Mouse (Mus musculus) midbrain, embryonic 11.5 days (tissue): ENCODE data around the gene Vipr1. TPM values are rescaled to one million over a fixed set of nuclear protein-coding genes. Genes with fewer than 3 reads are reported as not detected.

ENCODE experiments used
- ATAC-seq: fragments of 200-750 bp; cut with Nextera tagmentation; 2 replicates; pipeline ENCODE4 v1.8.0; 2017; ENCODE audit warnings: moderate TSS enrichment, moderate library complexity; ENCODE audit not compliant: low FRiP score
- DNase-seq: peaks from one replicate; pipeline ENCODE4 v3.0.0; 2015; ENCODE audit warnings: low spot score; ENCODE audit errors: missing footprints
- H3K27ac ChIP-seq: fragments of 300-500 bp; sonication (generic); 2 replicates; pipeline ENCODE4 v1.5.1; 2014; ENCODE audit warnings: low read depth, low read length
- H3K27me3 ChIP-seq: fragments of 300-500 bp; sonication (generic); 2 replicates; pipeline ENCODE4 v1.6.1; 2014; ENCODE audit warnings: mild to moderate bottlenecking, low read length, moderate library complexity, mixed read lengths; ENCODE audit not compliant: control insufficient read depth, insufficient read depth
- H3K36me3 ChIP-seq: fragments of 300-500 bp; sonication (generic); 2 replicates; pipeline ENCODE4 v1.6.1; 2014; ENCODE audit warnings: mild to moderate bottlenecking, low read length, moderate library complexity, mixed read lengths; ENCODE audit not compliant: control insufficient read depth, insufficient read depth
- H3K4me1 ChIP-seq: fragments of 300-500 bp; sonication (generic); 2 replicates; pipeline ENCODE4 v1.6.1; 2014; ENCODE audit warnings: low read length; ENCODE audit not compliant: control insufficient read depth, insufficient read depth
- H3K4me2 ChIP-seq: fragments of 300-500 bp; sonication (generic); 2 replicates; pipeline ENCODE4 v1.6.1; 2014; ENCODE audit warnings: mild to moderate bottlenecking, moderate library complexity
- H3K4me3 ChIP-seq: fragments of 300-500 bp; sonication (generic); 2 replicates; pipeline ENCODE4 v1.5.1; 2014; ENCODE audit warnings: low read depth, low read length
- H3K9ac ChIP-seq: fragments of 300-500 bp; sonication (generic); 2 replicates; pipeline ENCODE4 v1.6.1; 2014; ENCODE audit warnings: low read length
- H3K9me3 ChIP-seq: fragments of 300-500 bp; sonication (generic); 2 replicates; pipeline ENCODE4 v1.6.1; 2016; ENCODE audit warnings: low read length; ENCODE audit not compliant: control insufficient read depth
- WGBS: fragments of 180-500 bp; shearing (Covaris S2); extraction: QIAGEN DNeasy Blood & Tissue Kit; methylation state at CpG from one replicate; pipeline ENCODE4 v1.1.7; 2014; 5-methylcytosine and 5-hydroxymethylcytosine counted together
- polyA plus RNA-seq: library from polyadenylated mRNA; unstranded; fragments of >200 nt; fragmentation: Nextera tagmentation; extraction: Ambion mirVana; gene quantifications from 2 replicates; pipeline ENCODE4 v1.2.1, GENCODE M21; 2014

The Vipr1 gene
- polyA plus RNA-seq, 1 experiment from 2014 or later, result 0.41 TPM

DNA sequence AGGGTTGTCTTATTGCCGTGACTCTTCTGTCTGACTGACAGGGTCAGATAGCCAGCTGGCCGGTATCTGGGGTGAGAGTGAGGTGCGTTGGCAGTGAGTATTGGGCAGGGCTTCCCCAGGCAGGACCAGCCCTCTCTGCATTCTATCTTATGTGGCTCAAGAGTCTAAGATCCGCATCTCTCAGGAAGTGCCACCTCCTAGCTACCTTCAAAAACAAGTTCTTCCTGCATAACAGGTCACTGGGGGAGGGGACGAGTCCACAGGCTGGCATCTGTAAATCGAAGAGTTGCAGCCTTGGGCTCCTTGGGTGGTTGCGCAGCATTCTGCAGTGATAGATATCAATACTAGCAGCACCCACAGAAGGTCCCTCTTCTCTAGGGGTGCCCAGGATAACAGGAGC is 4.5 kb downstream of the Vipr1 start:
- no peak overlapping the region for H3K4me3 ChIP-seq
- peaks cover 9% of the 10 kb centered on the region for H3K4me1 ChIP-seq
- no peak overlapping the region for H3K9ac ChIP-seq
- no peak overlapping the region for H3K27ac ChIP-seq
- 76% methylated on average over 7 of the region's 7 CpGs for WGBS
- ATAC-seq (no peak), DNase-seq (peak; percentile 33)
- no peaks in the 10 kb centered on the region for H3K9me3 ChIP-seq
- H3K4me2 ChIP-seq, result no peak overlapping the region
- peaks cover 22% of the 10 kb centered on the region for H3K27me3 ChIP-seq
- H3K36me3 ChIP-seq, result no peaks in the 10 kb centered on the region

DNA sequence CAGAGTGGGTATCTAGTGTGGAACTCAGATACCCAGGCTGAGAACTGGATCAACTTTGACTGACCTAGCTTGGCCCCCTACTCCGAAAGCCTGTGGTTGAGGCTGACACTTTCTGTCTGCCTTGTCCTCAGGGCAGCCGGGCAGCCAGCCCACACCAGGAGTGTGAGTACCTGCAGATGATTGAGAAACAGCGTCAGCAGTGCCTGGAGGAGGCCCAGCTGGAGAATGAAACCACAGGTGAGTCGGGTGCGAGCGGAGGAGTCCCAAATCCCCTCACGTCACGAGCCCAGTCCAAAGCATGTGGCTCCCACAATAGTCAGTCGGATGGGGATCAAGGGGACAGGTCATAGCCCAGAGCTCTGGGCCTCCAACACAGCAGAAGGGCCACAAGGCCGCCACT is 11.2 kb downstream of the Vipr1 start:
- no peaks in the 10 kb centered on the region for H3K27me3 ChIP-seq
- DNase-seq (no peak), ATAC-seq (no peak)
- H3K4me1 ChIP-seq, result no peaks in the 10 kb centered on the region
- H3K4me3 ChIP-seq, result no peak overlapping the region
- no peaks in the 10 kb centered on the region for H3K36me3 ChIP-seq
- no peak overlapping the region for H3K9ac ChIP-seq
- whole genome bisulfite sequencing, result 87% methylated on average over 10 of the region's 10 CpGs
- no peak overlapping the region for H3K4me2 ChIP-seq
- H3K9me3 ChIP-seq, result no peaks in the 10 kb centered on the region
- no peak overlapping the region for H3K27ac ChIP-seq

DNA sequence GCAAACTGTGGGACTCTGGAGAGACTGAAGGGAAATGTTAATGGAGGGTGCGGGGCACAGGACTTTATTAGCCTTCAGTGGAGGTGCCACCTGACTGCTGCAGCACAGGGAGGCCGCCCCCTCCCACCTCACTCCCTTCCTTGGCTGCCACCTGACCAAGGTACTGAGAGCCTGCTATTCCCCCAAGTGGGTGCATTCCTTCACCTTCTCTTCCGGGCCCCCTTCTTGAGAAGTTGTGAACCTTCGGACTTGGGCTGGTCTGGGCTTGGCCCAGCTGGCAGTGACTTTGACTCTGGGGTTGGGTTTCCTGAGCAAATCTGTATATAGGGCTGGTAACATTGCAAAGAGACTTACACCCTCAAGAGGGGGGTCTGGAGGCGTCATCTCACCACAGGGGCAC is 13.8 kb downstream of the Vipr1 start:
- Histone ChIP-seq H3K27ac (no peak overlapping the region), H3K27me3 (no peaks in the 10 kb centered on the region), H3K4me2 (no peak overlapping the region), H3K4me3 (no peak overlapping the region), H3K9ac (no peak overlapping the region), H3K36me3 (no peaks in the 10 kb centered on the region), H3K9me3 (no peaks in the 10 kb centered on the region), H3K4me1 (no peaks in the 10 kb centered on the region)
- 88% methylated on average over 5 of the region's 5 CpGs for WGBS
- DNase-seq (peak; percentile 17), ATAC-seq (no peak)

DNA sequence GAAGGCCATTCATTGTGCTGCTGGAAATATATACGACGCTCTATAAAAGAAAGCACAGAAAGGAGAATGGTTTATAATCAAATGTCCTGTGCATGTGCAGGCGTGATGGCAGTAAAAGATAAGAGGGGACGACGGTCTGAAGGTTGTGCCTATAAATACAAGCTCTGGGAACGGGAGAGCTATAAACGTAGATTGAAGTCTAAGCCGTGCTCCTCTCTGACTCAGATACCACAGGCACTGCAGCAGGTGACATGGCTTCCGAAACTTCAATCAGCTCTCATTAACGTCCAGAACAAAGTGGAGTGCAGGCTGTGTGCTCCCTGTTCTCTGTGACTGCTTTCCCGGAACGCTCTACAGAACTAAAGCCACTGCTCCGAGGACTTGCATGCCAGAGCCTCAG is 14.6 kb downstream of the Vipr1 start:
- Histone ChIP-seq H3K27me3 (no peaks in the 10 kb centered on the region), H3K27ac (no peak overlapping the region), H3K4me1 (no peaks in the 10 kb centered on the region), H3K4me3 (no peak overlapping the region), H3K36me3 (no peaks in the 10 kb centered on the region), H3K9me3 (no peaks in the 10 kb centered on the region), H3K4me2 (no peak overlapping the region), H3K9ac (no peak overlapping the region)
- WGBS, result 81% methylated on average over 13 of the region's 13 CpGs
- ATAC-seq (no peak), DNase-seq (peak; percentile 31)

DNA sequence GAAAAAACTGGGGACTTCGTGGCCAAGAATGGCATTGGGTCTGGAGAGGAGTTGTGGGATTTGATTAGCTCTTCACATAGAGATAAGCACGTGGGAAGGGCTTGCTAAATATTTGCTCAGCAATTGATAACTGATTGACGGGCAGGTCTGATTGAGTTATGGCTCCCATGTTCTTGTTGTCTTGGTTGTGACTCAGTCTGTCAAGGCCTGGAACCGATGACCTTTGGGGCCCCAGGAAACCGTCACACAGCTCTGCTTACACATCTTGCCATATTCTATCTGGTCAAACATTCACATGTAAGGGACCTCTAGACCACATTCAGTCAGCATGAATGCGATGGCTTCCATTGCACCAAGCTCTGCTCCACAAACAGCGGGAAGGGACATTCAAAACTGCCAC is 15.7 kb downstream of the Vipr1 start:
- Histone ChIP-seq H3K27ac (no peak overlapping the region), H3K36me3 (no peaks in the 10 kb centered on the region), H3K9me3 (no peaks in the 10 kb centered on the region), H3K4me1 (no peaks in the 10 kb centered on the region), H3K27me3 (no peaks in the 10 kb centered on the region), H3K4me3 (no peak overlapping the region), H3K9ac (no peak overlapping the region), H3K4me2 (no peak overlapping the region)
- 81% methylated on average over 7 of the region's 7 CpGs for WGBS
- DNase-seq (peak; percentile 59), ATAC-seq (no peak)

DNA sequence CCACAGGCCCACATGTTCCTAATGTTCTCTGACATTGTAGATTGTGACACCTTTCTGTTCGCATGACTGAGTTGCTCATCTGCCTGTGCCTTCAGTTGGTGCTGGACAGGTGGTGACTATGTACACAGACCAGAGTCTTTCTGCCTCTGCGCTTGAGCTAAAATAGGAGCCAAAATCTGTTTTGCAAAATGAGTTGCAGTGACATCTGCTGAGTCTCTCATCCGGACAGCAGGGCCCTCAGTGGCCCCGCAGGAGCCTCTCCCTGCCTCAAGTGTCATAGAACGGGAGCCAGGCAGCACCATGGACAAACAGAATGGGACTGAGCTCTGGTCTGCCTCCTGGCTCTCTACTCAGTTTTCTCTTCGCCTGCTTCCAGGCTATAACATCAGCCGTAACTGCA is 17.3 kb downstream of the Vipr1 start:
- Histone ChIP-seq H3K4me1 (no peaks in the 10 kb centered on the region), H3K9me3 (no peaks in the 10 kb centered on the region), H3K27ac (no peak overlapping the region), H3K27me3 (no peaks in the 10 kb centered on the region), H3K36me3 (no peaks in the 10 kb centered on the region), H3K9ac (no peak overlapping the region), H3K4me3 (no peak overlapping the region), H3K4me2 (no peak overlapping the region)
- DNase-seq, result peak; percentile 68
- WGBS, result 85% methylated on average over 7 of the region's 7 CpGs
- ATAC-seq, result no peak

DNA sequence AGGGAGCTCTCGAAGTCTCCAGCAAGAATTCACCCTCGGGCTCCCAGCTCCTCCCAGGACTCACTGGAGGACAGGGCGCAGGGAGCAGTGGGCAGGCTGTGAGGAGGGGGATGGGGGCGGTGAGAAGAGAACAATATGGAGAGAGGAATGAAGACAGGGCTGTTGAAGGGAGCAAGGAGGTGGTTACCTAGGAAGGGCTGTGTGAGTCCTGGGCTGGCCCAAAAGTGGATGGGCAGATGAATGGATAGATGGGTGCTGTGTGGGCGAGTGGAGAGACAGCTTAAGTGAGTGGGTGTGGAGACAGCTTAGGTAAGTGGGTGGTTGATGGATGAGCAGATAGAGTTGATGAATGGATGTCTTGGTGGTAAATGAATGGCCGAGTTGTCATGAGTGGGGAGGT is 21.0 kb downstream of the Vipr1 start:
- H3K36me3 ChIP-seq, result no peaks in the 10 kb centered on the region
- H3K27ac ChIP-seq, result no peak overlapping the region
- H3K27me3 ChIP-seq, result no peaks in the 10 kb centered on the region; the same call in 1 of the 2 replicates
- H3K4me1 ChIP-seq, result no peaks in the 10 kb centered on the region
- DNase-seq, result peak; percentile 31
- no peak for ATAC-seq
- WGBS, result 79% methylated on average over 6 of the region's 6 CpGs
- H3K4me3 ChIP-seq, result no peak overlapping the region
- H3K4me2 ChIP-seq, result no peak overlapping the region
- no peaks in the 10 kb centered on the region for H3K9me3 ChIP-seq
- no peak overlapping the region for H3K9ac ChIP-seq

DNA sequence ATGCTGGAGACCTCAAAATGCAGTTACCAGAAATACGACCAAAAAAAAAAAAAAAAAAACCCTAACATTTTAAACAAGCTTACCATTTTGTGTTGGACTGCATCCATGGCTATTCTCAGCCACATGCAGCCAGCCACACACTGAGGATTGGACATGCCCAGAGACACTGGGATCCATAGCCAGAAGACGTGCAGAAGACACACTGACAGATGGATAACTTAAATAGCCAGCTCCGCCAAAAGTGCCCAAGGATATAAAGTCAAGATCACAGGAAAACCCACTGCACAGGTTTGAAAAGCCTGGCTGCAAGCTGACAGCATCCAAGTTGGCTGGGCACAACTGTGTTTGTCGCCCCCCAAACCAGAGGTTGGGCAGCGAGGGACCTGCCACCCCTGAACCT is 21.6 kb downstream of the Vipr1 start:
- Histone ChIP-seq H3K4me3 (no peak overlapping the region), H3K4me1 (peaks cover 2% of the 10 kb centered on the region), H3K9me3 (no peaks in the 10 kb centered on the region), H3K4me2 (no peak overlapping the region), H3K36me3 (no peaks in the 10 kb centered on the region), H3K27me3 (peaks cover 5% of the 10 kb centered on the region), H3K27ac (no peak overlapping the region), H3K9ac (no peak overlapping the region)
- 84% methylated on average over 5 of the region's 5 CpGs for WGBS
- DNase-seq (peak; percentile 47), ATAC-seq (no peak)

DNA sequence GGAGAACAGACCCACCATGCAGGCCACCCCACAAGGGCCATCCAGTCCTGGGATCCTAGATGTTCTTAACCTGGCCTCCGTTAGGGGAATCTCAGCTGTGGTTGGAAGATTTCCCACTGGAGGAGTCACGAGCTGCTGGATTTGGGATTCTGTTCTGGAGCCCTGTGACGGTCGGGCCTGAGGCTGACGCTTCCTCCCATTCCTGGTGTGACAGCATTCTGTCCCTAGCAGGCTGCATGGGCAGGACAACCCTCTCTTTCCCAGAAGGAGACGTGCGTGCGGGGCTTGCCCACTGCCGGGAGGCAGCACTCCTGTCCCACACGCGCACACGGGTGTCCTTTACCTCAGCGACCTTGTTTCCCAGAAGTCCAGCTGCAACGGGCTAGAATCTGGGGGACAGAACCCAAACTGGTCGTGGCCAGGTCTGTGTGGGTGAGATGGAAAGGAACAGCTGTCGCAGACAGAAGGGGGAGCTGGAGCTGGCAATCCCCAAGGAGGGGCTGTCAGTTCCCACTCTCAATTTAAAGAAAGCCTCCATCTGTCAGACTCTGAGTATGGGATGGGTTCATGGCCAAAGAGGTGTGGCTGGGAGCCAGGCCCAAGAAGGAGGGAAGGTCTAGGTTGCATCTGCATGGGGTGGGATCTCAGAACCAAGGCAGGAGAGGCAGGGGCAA is 24.6 kb downstream of the Vipr1 start:
- ATAC-seq (no peak), DNase-seq (peak; percentile 77)
- 76% methylated on average over 16 of the region's 16 CpGs for WGBS
- H3K27ac ChIP-seq, result no peak overlapping the region
- H3K4me2 ChIP-seq, result no peak overlapping the region
- H3K4me1 ChIP-seq, result peaks cover 18% of the 10 kb centered on the region
- no peaks in the 10 kb centered on the region for H3K9me3 ChIP-seq
- no peak overlapping the region for H3K9ac ChIP-seq
- no peak overlapping the region for H3K4me3 ChIP-seq
- H3K27me3 ChIP-seq, result peaks cover 6% of the 10 kb centered on the region
- H3K36me3 ChIP-seq, result no peaks in the 10 kb centered on the region
